Mouse (Mus musculus): ENCODE measurements at regions not wholly inside any gene's neighbourhood (a gene's known extent, or its start where the extent isn't known, plus 50 kb on each side); places are given as distances from the start of the nearest gene placed in this dataset.
"Not testable (repeated sequence)": the region's sequence is repeated elsewhere in the genome, so short reads cannot be mapped to it uniquely, and the experiment has no call there.

DNA sequence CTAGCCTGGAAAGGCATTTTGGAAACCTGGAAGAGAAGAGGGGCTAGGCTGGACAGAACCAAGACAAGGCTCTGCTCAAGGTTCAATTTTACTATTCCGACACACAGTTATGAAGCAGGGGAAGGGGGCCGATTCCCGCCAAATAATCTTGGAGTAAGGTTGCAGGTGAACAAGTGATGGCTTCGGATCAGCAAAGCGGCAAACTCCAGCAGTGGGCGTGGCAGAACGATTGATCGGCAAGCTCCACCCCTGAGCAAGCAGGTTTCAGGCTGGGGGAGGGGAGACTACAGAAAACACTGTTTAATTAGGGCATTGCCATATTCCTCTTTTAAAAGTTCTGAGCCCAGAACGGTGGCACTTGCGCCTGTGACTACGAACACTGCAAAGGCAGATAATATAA, 88.7 kb downstream of the Crisp4 start:
- TF ChIP-seq CTCF (IDR thresholded peaks at IDR 0.05; ENCODE audit: extremely low read depth, insufficient read depth, insufficient read length, insufficient replicate concordance); POLR2A (IDR thresholded peaks at IDR 0.05; ENCODE audit: low read depth, low read length): not testable (repeated sequence)
